Mouse (Mus musculus) ES-E14 (cell line): ENCODE data around the gene I830077J02Rik.

Experiments used
- HCFC1 ChIP-seq: IDR thresholded peaks from 2 replicates; pipeline ENCODE4 v1.6.1; 2012; ENCODE audit warnings: low read length, inconsistent platforms, borderline replicate concordance; ENCODE audit not compliant: insufficient read depth
- ZC3H11A ChIP-seq: IDR thresholded peaks from 2 replicates; pipeline ENCODE4 v1.6.1; 2012; ENCODE audit warnings: low read depth, mild to moderate bottlenecking, inconsistent platforms, low read length, borderline replicate concordance
- ZNF384 ChIP-seq: IDR thresholded peaks from 2 replicates; pipeline ENCODE4 v1.6.1; 2012; ENCODE audit warnings: low read depth, low read length, inconsistent platforms

GRCm38 (mm10) chr3:105931095-105931494 is 1.4 kb downstream of the I830077J02Rik start:
- TF ChIP-seq ZNF384 (no peak), HCFC1 (no peak), ZC3H11A (no peak)
